Mouse (Mus musculus) spleen, adult 2 months (tissue): ENCODE measurements at regions not wholly inside any gene's neighbourhood (a gene's known extent, or its start where the extent isn't known, plus 50 kb on each side); places are given as distances from the start of the nearest gene placed in this dataset.

Experiments
- DNase-seq, 2 experiments: peaks; one replicate each; pipeline versions ENCODE4 v3.0.0 to v3.0.0-alpha.2; 2012 to 2021; ENCODE audit warnings: low spot score in 2 of 2, low read depth in 1 of 2
- H3K27ac ChIP-seq: fragments of 200-500 bp; 2 replicates; pipeline ENCODE4 v1.5.1; 2012; ENCODE audit warnings: low read length, inconsistent platforms; ENCODE audit not compliant: insufficient read depth
- H3K27me3 ChIP-seq: fragments of 200-500 bp; 2 replicates; pipeline ENCODE4 v1.6.1; 2012; ENCODE audit warnings: mild to moderate bottlenecking, moderate library complexity, low read length, inconsistent platforms; ENCODE audit not compliant: control insufficient read depth, insufficient read depth
- H3K36me3 ChIP-seq: fragments of 200-500 bp; 2 replicates; pipeline ENCODE4 v1.6.1; 2012; ENCODE audit warnings: mild to moderate bottlenecking, low read length, inconsistent platforms; ENCODE audit not compliant: control insufficient read depth, insufficient read depth
- H3K4me1 ChIP-seq: fragments of 200-500 bp; 2 replicates; pipeline ENCODE4 v1.6.1; 2011; ENCODE audit warnings: inconsistent platforms; ENCODE audit not compliant: control insufficient read depth, insufficient read depth, insufficient read length
- H3K4me3 ChIP-seq: fragments of 200-500 bp; 2 replicates; pipeline ENCODE4 v1.5.1; 2011; ENCODE audit warnings: mild to moderate bottlenecking, inconsistent platforms; ENCODE audit not compliant: insufficient read depth, insufficient read length; ENCODE audit errors: extremely low read depth
- CTCF ChIP-seq: fragments of 200-500 bp; IDR thresholded peaks from 2 replicates; pipeline ENCODE4 v1.5.1; 2011; ENCODE audit warnings: mild to moderate bottlenecking, inconsistent platforms; ENCODE audit not compliant: insufficient read depth, insufficient read length, insufficient replicate concordance; ENCODE audit errors: extremely low read depth
- POLR2A ChIP-seq: fragments of 200-500 bp; IDR thresholded peaks from 2 replicates; pipeline ENCODE4 v1.6.1; 2011; ENCODE audit warnings: low read depth, low read length, inconsistent platforms
- WGBS: fragments of 180-500 bp; shearing (Covaris S2); methylation state at CpG from one replicate; pipeline ENCODE4 v1.1.7; 2018; 5-methylcytosine and 5-hydroxymethylcytosine counted together

DNA sequence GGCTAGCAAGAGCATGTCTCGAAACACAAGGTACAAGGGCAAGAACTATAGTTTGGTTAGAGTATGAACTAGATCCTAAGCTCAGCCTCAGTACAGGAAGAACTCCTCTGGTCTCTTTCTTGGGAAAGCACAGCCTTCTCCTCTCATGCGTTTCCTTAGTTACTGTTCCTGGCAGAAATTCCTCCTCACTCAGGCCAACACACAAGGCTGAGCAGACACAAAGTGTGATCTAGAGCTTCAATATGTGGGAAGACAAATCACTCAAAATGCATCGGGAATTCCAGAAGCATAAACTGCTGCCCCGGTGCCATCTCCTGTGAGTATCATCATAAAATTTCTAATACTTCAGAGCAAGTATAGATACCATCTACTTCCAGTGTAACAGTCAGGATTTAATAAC is 366.1 kb downstream of the Sv2b start:
- TF ChIP-seq POLR2A (no peak), CTCF (no peak)
- Histone ChIP-seq H3K4me1 (no peaks in the 10 kb centered on the region), H3K36me3 (no peaks in the 10 kb centered on the region), H3K27ac (no peak overlapping the region), H3K27me3 (no peaks in the 10 kb centered on the region), H3K4me3 (no peak overlapping the region)
- WGBS = 83% methylated on average over 4 of the region's 4 CpGs
- DNase-seq = no peak

DNA sequence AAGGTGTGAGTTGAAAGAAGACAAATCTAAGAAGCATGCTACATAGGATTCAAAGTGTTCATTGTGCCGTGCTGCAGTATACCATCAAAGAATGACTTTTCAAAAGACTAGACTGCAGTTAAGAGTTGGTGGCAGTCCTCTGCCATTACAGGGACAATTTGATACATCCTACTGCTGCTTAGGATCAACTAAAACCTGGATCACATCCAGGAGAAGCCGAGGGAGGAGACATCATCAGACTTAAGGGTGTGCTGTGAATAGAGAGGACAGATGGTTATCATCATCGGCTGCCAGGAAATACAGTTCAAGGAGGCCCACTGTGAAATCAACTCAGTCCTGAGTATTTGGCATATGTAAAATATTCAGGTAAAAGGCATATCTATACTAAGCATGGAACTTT is 366.9 kb downstream of the Sv2b start:
- Histone ChIP-seq H3K4me3 (no peak overlapping the region), H3K27ac (no peak overlapping the region), H3K4me1 (no peaks in the 10 kb centered on the region), H3K36me3 (no peaks in the 10 kb centered on the region), H3K27me3 (no peaks in the 10 kb centered on the region)
- TF ChIP-seq CTCF (no peak), POLR2A (no peak)
- WGBS = 74% methylated on average over 3 of the region's 3 CpGs
- DNase-seq = no peak

DNA sequence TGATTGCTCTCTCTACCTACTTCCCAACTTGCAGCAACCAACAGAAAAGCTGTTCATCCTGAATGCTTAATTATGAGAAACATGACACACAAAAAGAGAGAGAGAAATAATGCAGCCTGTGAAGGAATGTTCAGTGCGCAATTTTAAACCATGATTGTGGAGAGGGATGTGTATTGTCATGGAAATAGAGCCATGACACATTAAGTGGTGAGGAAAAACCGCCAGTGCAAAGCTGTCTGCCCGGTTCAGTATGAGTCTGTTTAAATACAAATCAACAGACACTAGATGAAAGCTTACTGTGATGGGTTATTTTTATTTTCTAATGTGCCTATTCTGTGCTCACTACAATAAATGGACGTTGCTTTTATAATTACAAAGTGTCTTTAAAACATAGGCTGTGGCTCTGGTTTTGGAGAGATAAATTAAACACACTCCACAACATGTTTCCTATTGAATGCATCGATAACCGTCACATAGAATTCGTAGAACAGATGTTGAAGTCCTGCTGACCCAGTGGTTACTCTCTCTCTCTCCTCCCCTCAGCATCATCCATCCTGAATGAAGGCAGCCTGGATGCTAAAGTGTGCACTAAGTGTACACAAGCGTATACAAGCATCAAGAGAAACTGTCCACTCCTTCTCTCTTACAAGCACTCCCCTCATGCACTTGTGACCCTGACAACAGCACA is 374.7 kb upstream of the Slco3a1 start:
- Histone ChIP-seq H3K27ac (no peak overlapping the region), H3K36me3 (no peaks in the 10 kb centered on the region), H3K4me3 (no peak overlapping the region), H3K27me3 (no peaks in the 10 kb centered on the region), H3K4me1 (no peaks in the 10 kb centered on the region)
- DNase-seq = no peak
- 71% methylated on average over 8 of the region's 8 CpGs for WGBS
- TF ChIP-seq CTCF (no peak), POLR2A (no peak)

DNA sequence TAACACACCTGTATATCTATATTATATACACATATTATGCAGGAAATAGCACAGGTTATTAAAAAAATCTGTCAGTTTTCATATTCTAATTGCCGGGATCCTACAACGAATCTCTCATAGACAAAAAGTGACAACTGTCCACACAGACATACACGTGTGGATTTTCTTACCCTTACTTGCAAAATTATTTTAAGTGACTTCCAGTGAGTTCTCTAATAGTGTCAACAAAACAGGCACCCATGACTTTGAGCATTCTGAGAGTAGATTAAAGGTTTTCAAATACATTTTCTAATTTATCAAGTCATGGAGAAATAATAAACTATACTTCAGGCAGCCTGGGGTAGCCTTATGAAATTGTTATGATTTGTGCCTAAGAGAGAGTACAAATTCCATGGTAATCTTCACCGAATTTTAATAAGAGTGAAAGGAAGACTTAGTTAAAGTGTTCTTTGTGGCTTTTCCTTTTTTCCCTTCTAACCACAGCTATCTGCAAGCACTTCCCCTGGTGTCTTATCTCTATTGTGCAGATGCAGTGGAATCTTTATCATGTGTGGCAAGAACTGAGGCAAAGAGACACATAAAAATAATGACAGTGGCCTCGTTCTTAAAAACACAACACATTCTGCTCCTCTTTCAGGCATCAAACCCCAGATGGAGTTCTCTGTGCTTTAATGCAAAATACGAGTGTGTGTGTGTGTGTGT is 373.8 kb upstream of the Slco3a1 start:
- 27% methylated on average over 6 of the region's 6 CpGs for WGBS
- Histone ChIP-seq H3K27ac (no peak overlapping the region), H3K4me3 (no peak overlapping the region), H3K27me3 (no peaks in the 10 kb centered on the region), H3K36me3 (no peaks in the 10 kb centered on the region), H3K4me1 (no peaks in the 10 kb centered on the region)
- no peak for DNase-seq
- TF ChIP-seq POLR2A = no peak
- TF ChIP-seq CTCF = no peak

DNA sequence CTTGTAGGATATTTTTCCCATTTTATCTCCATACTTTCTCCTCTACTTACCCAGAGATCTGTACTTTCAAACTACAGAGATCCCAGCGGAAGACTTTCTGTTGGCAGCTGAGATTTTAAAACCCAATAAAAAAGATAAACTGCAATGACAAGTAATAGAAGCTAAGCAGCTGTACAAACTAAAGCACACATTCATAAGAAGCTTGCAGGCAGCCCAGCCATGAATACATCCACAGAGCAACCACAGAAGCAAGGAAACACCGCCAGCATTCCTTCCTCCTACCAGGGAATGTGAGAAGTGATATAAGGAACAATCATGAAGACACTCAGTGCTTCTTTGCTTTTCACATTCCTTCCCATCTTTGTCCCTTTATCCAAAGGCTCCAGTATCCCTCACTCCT is 372.1 kb upstream of the Slco3a1 start:
- no peak overlapping the region for H3K4me3 ChIP-seq
- WGBS = 90% methylated on average over 2 of the region's 2 CpGs
- H3K36me3 ChIP-seq = no peaks in the 10 kb centered on the region
- H3K27ac ChIP-seq = no peak overlapping the region
- no peak for TF ChIP-seq POLR2A
- TF ChIP-seq CTCF = no peak
- no peak for DNase-seq
- no peaks in the 10 kb centered on the region for H3K27me3 ChIP-seq
- H3K4me1 ChIP-seq = no peaks in the 10 kb centered on the region

- Histone ChIP-seq H3K36me3 (no peaks in the 10 kb centered on the region), H3K4me1 (no peaks in the 10 kb centered on the region), H3K4me3 (no peak overlapping the region), H3K27ac (no peak overlapping the region), H3K27me3 (no peaks in the 10 kb centered on the region)
- WGBS = 100% methylated on average over 1 of the region's 1 CpGs
- DNase-seq = no peak
- TF ChIP-seq POLR2A (no peak), CTCF (no peak)
These were observed 369.6 kb upstream of the Slco3a1 start for GRCm38 (mm10) chr7:74924156-74924555.
